Mouse (Mus musculus): ENCODE data around the gene Sec22a. TPM values are rescaled to one million over a fixed set of nuclear protein-coding genes. Genes with fewer than 3 reads are reported as not detected.

Gene Sec22a
- total RNA-seq, 2 experiments from 2014 or later: 12.6 to 12.8 TPM

- no peak for DNase-seq
- intact Hi-C loops (cut with DNase I): loop anchor here (5.0 kb wide), 1 partner anchor 502 kb away; no protein-coding TSS in a partner anchor
Measured at GRCm38 (mm10) chr16:35315496-35315895, 48.2 kb downstream of the Sec22a start.

- DNase-seq: no peak
- intact Hi-C loops (cut with DNase I): no loop called here
Measured at GRCm38 (mm10) chr16:35311586-35311985, 52.1 kb downstream of the Sec22a start.

- intact Hi-C loops (cut with DNase I): no loop called here
- no peak for DNase-seq
Measured at GRCm38 (mm10) chr16:35310551-35311110, 53.1 kb downstream of the Sec22a start.

- intact Hi-C loops (cut with DNase I): no loop called here
- DNase-seq: no peak
Measured at GRCm38 (mm10) chr16:35309634-35310033, 54.1 kb downstream of the Sec22a start.

- intact Hi-C loops (cut with DNase I): no loop called here
Measured at GRCm38 (mm10) chr16:35308486-35309143, 55.1 kb downstream of the Sec22a start.

GRCm38 (mm10) chr16:35308016-35308415 is 55.7 kb downstream of the Sec22a start:
- DNase-seq: no peak
- intact Hi-C loops (cut with DNase I): no loop called here

More at GRCm38 (mm10) chr16:35308486-35309143, 55.1 kb downstream of the Sec22a start:
- DNase-seq: no peak

GRCm38 (mm10) chr16:35307331-35307730 is 56.4 kb downstream of the Sec22a start:
- no peak for DNase-seq
- intact Hi-C loops (cut with DNase I): no loop called here

- intact Hi-C loops (cut with DNase I): no loop called here
- no peak for DNase-seq
Measured at GRCm38 (mm10) chr16:35306631-35307030, 57.1 kb downstream of the Sec22a start.

GRCm38 (mm10) chr16:35305226-35305625 is 58.5 kb downstream of the Sec22a start:
- intact Hi-C loops (cut with DNase I): no loop called here
- no peak for DNase-seq

- intact Hi-C loops (cut with DNase I): no loop called here
Measured at GRCm38 (mm10) chr16:35304416-35304815, 59.3 kb downstream of the Sec22a start.

GRCm38 (mm10) chr16:35303721-35304120 is 60.0 kb downstream of the Sec22a start:
- no peak for DNase-seq
- intact Hi-C loops (cut with DNase I): no loop called here

More at GRCm38 (mm10) chr16:35304416-35304815, 59.3 kb downstream of the Sec22a start:
- DNase-seq: no peak

GRCm38 (mm10) chr16:35302441-35303280 is 61.1 kb downstream of the Sec22a start:
- peak in 1 of 2 experiments; percentile 49 for DNase-seq
- intact Hi-C loops (cut with DNase I): no loop called here

- DNase-seq: no peak
- intact Hi-C loops (cut with DNase I): no loop called here
Measured at GRCm38 (mm10) chr16:35300156-35300555, 63.6 kb downstream of the Sec22a start.

- intact Hi-C loops (cut with DNase I): no loop called here
Measured at GRCm38 (mm10) chr16:35297786-35298185, 65.9 kb downstream of the Sec22a start.

GRCm38 (mm10) chr16:35287244-35287643 is 76.5 kb downstream of the Sec22a start:
- intact Hi-C loops (cut with DNase I): no loop called here

More at GRCm38 (mm10) chr16:35297786-35298185, 65.9 kb downstream of the Sec22a start:
- peak; percentile 58 to 60 for DNase-seq

GRCm38 (mm10) chr16:35285821-35286220 is 77.9 kb downstream of the Sec22a start:
- no peak for DNase-seq
- intact Hi-C loops (cut with DNase I): no loop called here

More at GRCm38 (mm10) chr16:35287244-35287643, 76.5 kb downstream of the Sec22a start:
- DNase-seq: no peak

GRCm38 (mm10) chr16:35282456-35282855 is 81.3 kb downstream of the Sec22a start:
- intact Hi-C loops (cut with DNase I): no loop called here

GRCm38 (mm10) chr16:35278166-35278565 is 85.6 kb downstream of the Sec22a start:
- intact Hi-C loops (cut with DNase I): no loop called here
- DNase-seq: no peak

More at GRCm38 (mm10) chr16:35282456-35282855, 81.3 kb downstream of the Sec22a start:
- DNase-seq: no peak

- DNase-seq: no peak
- intact Hi-C loops (cut with DNase I): no loop called here
Measured at GRCm38 (mm10) chr16:35272417-35272816, 91.3 kb downstream of the Sec22a start.

GRCm38 (mm10) chr16:35271572-35271971 is 92.1 kb downstream of the Sec22a start:
- DNase-seq: no peak
- intact Hi-C loops (cut with DNase I): loop anchor here (1.0 kb wide), 1 partner anchor 210 kb away; no protein-coding TSS in a partner anchor

GRCm38 (mm10) chr16:35270945-35271344 is 92.8 kb downstream of the Sec22a start:
- intact Hi-C loops (cut with DNase I): loop anchor here (1.0 kb wide), 3 partner anchors 115 to 210 kb away; no protein-coding TSS in a partner anchor
- no peak for DNase-seq
